Mouse (Mus musculus): ENCODE measurements around the gene Lipc. TPM values are rescaled to one million over a fixed set of nuclear protein-coding genes. Genes with fewer than 3 reads are reported as not detected.

Lipc gene
- total and polyA plus RNA-seq, 2 experiments from 2014 or later: 0.29 to 0.81 TPM

DNA sequence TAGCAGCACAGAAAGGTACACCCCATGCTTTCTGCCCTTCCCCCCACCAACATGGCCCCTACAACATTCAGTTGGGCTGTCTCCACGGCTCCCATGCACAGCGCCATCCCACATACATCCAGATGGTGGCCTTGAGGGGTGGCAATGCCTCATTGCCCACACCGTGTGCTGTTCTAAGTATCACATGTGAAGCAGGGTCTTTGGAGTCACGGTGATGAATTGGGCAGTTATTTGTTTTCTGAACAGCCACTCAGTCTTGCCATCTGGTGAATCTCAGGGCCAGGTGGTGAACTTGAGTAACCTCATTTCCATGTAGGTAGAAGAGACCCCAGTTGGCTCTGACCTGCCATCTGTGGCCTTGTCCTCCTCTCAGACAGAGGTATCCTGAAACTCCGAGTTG is 7.8 kb upstream of the Lipc start:
- ATAC-seq: no peak

DNA sequence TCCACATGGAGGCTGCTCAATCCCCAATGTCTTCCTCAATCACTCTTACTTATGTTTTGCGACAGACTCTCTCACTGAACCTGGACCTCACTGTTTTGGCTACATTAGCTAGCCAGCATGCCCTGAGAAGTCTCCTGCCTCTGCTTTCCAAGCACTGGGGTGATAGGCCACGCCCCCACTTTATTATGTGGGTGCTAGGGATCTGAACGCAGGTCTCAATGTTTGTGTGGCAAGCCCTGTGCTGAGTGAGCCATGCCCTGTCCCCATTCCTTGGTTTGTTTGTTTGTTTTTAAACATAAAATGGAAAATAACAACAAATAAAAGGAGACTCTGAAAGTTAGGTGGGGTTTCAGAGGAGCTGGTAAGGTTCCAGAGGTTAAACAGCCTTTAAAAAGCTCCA is 7.4 kb upstream of the Lipc start:
- ATAC-seq: no peak
- H3K4me3 ChIP-seq (ENCODE audit: low read depth, low read length): no peak overlapping the region
- 88% methylated on average over 3 of the region's 3 CpGs for WGBS

More for the DNA sequence above, 7.8 kb upstream of the Lipc start:
- 88% methylated on average over 5 of the region's 5 CpGs for WGBS
- no peak for TF ChIP-seq CTCF (IDR thresholded peaks at IDR 0.05; ENCODE audit: low read depth)
- Histone ChIP-seq H3K36me3 (ENCODE audit: insufficient read depth) (no peaks in the 10 kb centered on the region), H3K27ac (ENCODE audit: low read depth, low read length) (no peak overlapping the region), H3K9me3 (ENCODE audit: low read length) (no peaks in the 10 kb centered on the region), H3K4me1 (ENCODE audit: insufficient read depth) (no peaks in the 10 kb centered on the region), H3K4me2 (ENCODE audit: low read depth) (no peak overlapping the region), H3K9ac (no peak overlapping the region), H3K27me3 (ENCODE audit: insufficient read depth, low read length) (no peaks in the 10 kb centered on the region), H3K4me3 (ENCODE audit: low read depth, low read length) (no peak overlapping the region)
- no peak for DNase-seq

DNA sequence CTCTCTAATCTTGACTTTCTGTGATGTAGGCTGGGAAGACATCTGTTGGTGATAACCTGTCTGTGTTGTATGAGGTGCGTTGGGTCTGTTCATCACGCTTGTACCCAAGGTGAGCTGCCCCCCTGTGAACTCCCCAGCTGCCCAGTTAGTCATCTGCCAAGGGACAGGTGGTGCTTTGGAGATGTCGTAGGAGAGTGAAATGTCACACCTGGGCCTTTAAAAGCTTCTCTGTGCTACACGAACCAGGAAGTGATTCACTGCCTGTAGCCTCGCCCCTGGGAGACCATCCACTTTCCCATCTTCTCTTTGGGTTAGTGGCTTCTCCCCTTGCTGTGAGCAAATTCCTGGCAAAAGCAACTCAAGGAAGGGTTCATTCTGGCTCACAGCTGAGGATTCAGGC is 6.4 kb upstream of the Lipc start:
- no peak for ATAC-seq
- Histone ChIP-seq H3K27ac (ENCODE audit: low read depth, low read length) (no peak overlapping the region), H3K36me3 (ENCODE audit: insufficient read depth) (no peaks in the 10 kb centered on the region), H3K4me2 (ENCODE audit: low read depth) (no peak overlapping the region), H3K9ac (no peak overlapping the region), H3K4me1 (ENCODE audit: insufficient read depth) (no peaks in the 10 kb centered on the region), H3K27me3 (ENCODE audit: insufficient read depth, low read length) (no peaks in the 10 kb centered on the region), H3K4me3 (ENCODE audit: low read depth, low read length) (no peak overlapping the region), H3K9me3 (ENCODE audit: low read length) (no peaks in the 10 kb centered on the region)
- TF ChIP-seq CTCF (IDR thresholded peaks at IDR 0.05; ENCODE audit: low read depth): no peak
- 85% methylated on average over 5 of the region's 5 CpGs for WGBS
- no peak for DNase-seq

More for the DNA sequence above, 7.4 kb upstream of the Lipc start:
- TF ChIP-seq CTCF (IDR thresholded peaks at IDR 0.05; ENCODE audit: low read depth): no peak
- Histone ChIP-seq H3K4me1 (ENCODE audit: insufficient read depth) (no peaks in the 10 kb centered on the region), H3K27me3 (ENCODE audit: insufficient read depth, low read length) (no peaks in the 10 kb centered on the region), H3K36me3 (ENCODE audit: insufficient read depth) (no peaks in the 10 kb centered on the region), H3K27ac (ENCODE audit: low read depth, low read length) (no peak overlapping the region), H3K4me2 (ENCODE audit: low read depth) (no peak overlapping the region), H3K9ac (no peak overlapping the region), H3K9me3 (ENCODE audit: low read length) (no peaks in the 10 kb centered on the region)
- DNase-seq: no peak

DNA sequence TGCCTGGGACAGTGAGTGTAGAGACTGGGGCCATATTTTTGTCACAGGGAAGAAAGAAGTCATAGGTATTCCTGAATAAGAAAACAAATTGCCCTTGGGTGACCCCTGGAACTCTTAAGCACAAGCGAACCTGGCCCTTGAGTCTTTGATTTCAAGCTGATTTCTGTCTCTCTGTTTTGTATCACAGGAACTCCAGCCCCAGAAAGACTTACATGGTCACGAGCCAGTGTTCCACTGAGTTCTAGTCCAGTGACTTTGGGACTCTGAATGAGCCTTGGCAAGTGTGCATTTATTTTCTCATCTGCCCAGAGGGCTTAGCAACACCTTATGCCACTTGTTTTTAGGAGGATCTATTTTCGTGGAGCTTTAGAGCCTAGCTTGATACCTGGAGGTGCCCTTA is 5.7 kb upstream of the Lipc start:
- WGBS: 82% methylated on average over 3 of the region's 3 CpGs
- Histone ChIP-seq H3K4me3 (ENCODE audit: low read depth, low read length) (no peak overlapping the region), H3K4me1 (ENCODE audit: insufficient read depth) (no peaks in the 10 kb centered on the region), H3K36me3 (ENCODE audit: insufficient read depth) (no peaks in the 10 kb centered on the region), H3K27me3 (ENCODE audit: insufficient read depth, low read length) (no peaks in the 10 kb centered on the region), H3K4me2 (ENCODE audit: low read depth) (no peak overlapping the region), H3K9me3 (ENCODE audit: low read length) (no peaks in the 10 kb centered on the region), H3K9ac (no peak overlapping the region), H3K27ac (ENCODE audit: low read depth, low read length) (no peak overlapping the region)
- no peak for TF ChIP-seq CTCF (IDR thresholded peaks at IDR 0.05; ENCODE audit: low read depth)
- DNase-seq: no peak
- ATAC-seq: no peak

DNA sequence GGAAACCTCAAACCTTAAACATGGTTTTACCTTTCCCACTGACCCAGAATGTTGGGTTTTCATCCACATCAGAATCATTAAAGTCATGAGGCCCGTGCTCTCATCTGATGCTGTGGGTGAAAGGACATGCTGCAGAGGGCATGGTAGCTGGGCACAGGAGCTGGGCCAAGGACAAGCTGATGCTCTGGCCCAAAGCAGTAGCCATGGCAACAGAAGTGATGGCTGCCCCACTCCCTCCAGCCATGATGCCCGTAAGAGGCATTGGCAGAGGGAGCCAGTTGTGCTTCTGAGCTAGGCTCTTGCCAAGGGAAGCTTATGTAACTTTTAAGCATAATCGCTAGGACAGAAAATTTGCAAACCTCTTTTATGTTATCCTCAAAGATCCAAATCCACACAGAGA is 2.2 kb upstream of the Lipc start:
- H3K4me2 ChIP-seq (ENCODE audit: low read depth): no peak overlapping the region
- no peak for TF ChIP-seq CTCF (IDR thresholded peaks at IDR 0.05; ENCODE audit: low read depth)
- WGBS: 69% methylated on average over 3 of the region's 3 CpGs

DNA sequence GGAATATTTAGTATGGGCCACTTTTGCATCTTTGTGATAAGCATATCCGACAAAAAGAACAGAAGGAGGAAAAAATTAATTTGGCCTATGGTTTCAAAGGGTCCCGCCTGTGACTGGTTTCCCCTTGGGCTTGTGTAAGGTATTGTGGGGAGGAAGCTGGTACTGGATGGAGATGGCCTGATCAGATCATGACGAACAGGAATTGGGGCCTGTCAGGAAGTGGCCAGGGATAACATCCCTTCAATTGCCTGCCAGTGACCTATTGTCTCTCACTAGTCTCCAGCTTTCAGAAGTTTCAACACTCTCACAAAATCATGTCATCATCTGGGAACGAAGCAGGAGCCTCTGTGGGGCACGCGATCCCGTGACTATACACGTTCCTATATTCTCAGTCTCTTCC is 2.7 kb downstream of the Lipc start:
- Histone ChIP-seq H3K36me3 (ENCODE audit: insufficient read depth) (no peaks in the 10 kb centered on the region), H3K9me3 (ENCODE audit: low read length) (no peaks in the 10 kb centered on the region), H3K9ac (no peak overlapping the region), H3K4me3 (ENCODE audit: low read depth, low read length) (no peak overlapping the region), H3K27me3 (ENCODE audit: insufficient read depth, low read length) (no peaks in the 10 kb centered on the region), H3K27ac (ENCODE audit: low read depth, low read length) (no peak overlapping the region), H3K4me2 (ENCODE audit: low read depth) (no peak overlapping the region), H3K4me1 (ENCODE audit: insufficient read depth) (no peaks in the 10 kb centered on the region)
- no peak for ATAC-seq
- WGBS: 88% methylated on average over 8 of the region's 8 CpGs
- DNase-seq: no peak
- TF ChIP-seq CTCF (IDR thresholded peaks at IDR 0.05; ENCODE audit: low read depth): no peak

More for the DNA sequence above, 2.2 kb upstream of the Lipc start:
- DNase-seq: no peak
- no peaks in the 10 kb centered on the region for H3K27me3 ChIP-seq (ENCODE audit: insufficient read depth, low read length)
- H3K36me3 ChIP-seq (ENCODE audit: insufficient read depth): no peaks in the 10 kb centered on the region
- no peak overlapping the region for H3K9ac ChIP-seq
- no peak for ATAC-seq
- no peak overlapping the region for H3K27ac ChIP-seq (ENCODE audit: low read depth, low read length)
- no peaks in the 10 kb centered on the region for H3K9me3 ChIP-seq (ENCODE audit: low read length)
- no peak overlapping the region for H3K4me3 ChIP-seq (ENCODE audit: low read depth, low read length)
- no peaks in the 10 kb centered on the region for H3K4me1 ChIP-seq (ENCODE audit: insufficient read depth)

DNA sequence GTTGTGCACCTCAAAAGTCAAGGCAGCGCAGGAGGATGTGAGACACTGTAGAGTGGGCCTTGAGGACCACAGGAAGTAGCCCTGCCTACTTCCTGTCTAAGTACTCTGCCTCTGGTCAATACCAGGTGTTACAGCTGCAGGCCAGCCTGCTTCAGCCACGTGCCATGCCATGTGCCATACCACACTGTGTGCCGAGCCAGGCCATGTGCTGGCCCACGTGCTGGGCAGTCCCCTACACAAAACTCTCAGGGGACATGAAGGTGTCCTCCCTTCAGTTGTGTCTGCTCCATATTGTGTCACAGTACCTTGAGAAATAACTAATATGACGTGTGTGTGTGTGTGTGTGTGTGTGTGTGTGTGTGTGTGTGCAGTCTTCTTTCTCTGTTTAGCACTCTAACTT is 4.7 kb downstream of the Lipc start:
- Histone ChIP-seq H3K27ac (ENCODE audit: low read depth, low read length) (no peak overlapping the region), H3K36me3 (ENCODE audit: insufficient read depth) (no peaks in the 10 kb centered on the region), H3K4me2 (ENCODE audit: low read depth) (no peak overlapping the region), H3K27me3 (ENCODE audit: insufficient read depth, low read length) (no peaks in the 10 kb centered on the region), H3K9ac (no peak overlapping the region), H3K4me1 (ENCODE audit: insufficient read depth) (no peaks in the 10 kb centered on the region), H3K9me3 (ENCODE audit: low read length) (no peaks in the 10 kb centered on the region), H3K4me3 (ENCODE audit: low read depth, low read length) (no peak overlapping the region)
- ATAC-seq (no peak), DNase-seq (no peak)
- 87% methylated on average over 5 of the region's 5 CpGs for WGBS
- TF ChIP-seq CTCF (IDR thresholded peaks at IDR 0.05; ENCODE audit: low read depth): no peak

Measured in forebrain, postnatal 0 days (tissue).